Mouse (Mus musculus) adrenal gland, postnatal 0 days (tissue): ENCODE data around the gene Poc1a. TPM values are rescaled to one million over a fixed set of nuclear protein-coding genes. Genes with fewer than 3 reads are reported as not detected.

ENCODE experiments used
- polyA plus RNA-seq: library from polyadenylated mRNA; unstranded; fragments of >200 nt; fragmentation: Nextera tagmentation; extraction: Ambion mirVana; gene quantifications from 2 replicates; pipeline ENCODE4 v1.2.1, GENCODE M21; 2015

Gene Poc1a
- polyA plus RNA-seq = 7.5 and 13.4 TPM in 2 replicates

GRCm38 (mm10) chr9:106280808-106281544 lies at the start of gene Poc1a:
Poc1a (plus strand) TSS chr9:106281061.

GRCm38 (mm10) chr9:106368112-106368717 lies 87.4 kb downstream of the Poc1a start, which contains the start of gene Dusp7:
Dusp7 (plus strand) TSS chr9:106368632.

Other genes with a start within 250 kb of the Poc1a start
- gene Col6a4, start 184.3 kb upstream of the Poc1a start, polyA plus RNA-seq = 0.17 and 0.21 TPM in 2 replicates
- 1.4 and 2.0 TPM in 2 replicates for gene Glyctk, start 122.9 kb upstream of the Poc1a start, polyA plus RNA-seq
- gene Wdr82, start 110.1 kb upstream of the Poc1a start, polyA plus RNA-seq = 14.2 and 14.8 TPM in 2 replicates
- gene Ppm1m, start 81.3 kb upstream of the Poc1a start, polyA plus RNA-seq = 43.4 and 71.4 TPM in 2 replicates
- 66.2 and 92.1 TPM in 2 replicates for gene Twf2, start 78.0 kb upstream of the Poc1a start, polyA plus RNA-seq
- gene Tlr9, start 58.5 kb upstream of the Poc1a start, polyA plus RNA-seq = 0.03 and 0.14 TPM in 2 replicates
- 145 and 416 TPM in 2 replicates for gene Alas1, start 32.4 kb upstream of the Poc1a start, polyA plus RNA-seq
- gene Dusp7, start 87.6 kb downstream of the Poc1a start, polyA plus RNA-seq = 7.9 and 12.0 TPM in 2 replicates
- 778 and 779 TPM in 2 replicates for gene Rpl29, start 148.4 kb downstream of the Poc1a start, polyA plus RNA-seq
- gene Acy1, start 157.3 kb downstream of the Poc1a start, polyA plus RNA-seq = 23.8 and 25.2 TPM in 2 replicates
- gene Abhd14b, start 166.4 kb downstream of the Poc1a start, polyA plus RNA-seq = 19.9 and 31.6 TPM in 2 replicates
- 38.1 and 42.1 TPM in 2 replicates for gene Abhd14a, start 166.6 kb downstream of the Poc1a start, polyA plus RNA-seq
- 45.2 and 66.2 TPM in 2 replicates for gene Pcbp4, start 172.2 kb downstream of the Poc1a start, polyA plus RNA-seq
- 0.81 and 1.2 TPM in 2 replicates for gene Gpr62, start 184.9 kb downstream of the Poc1a start, polyA plus RNA-seq
- 23.9 and 29.5 TPM in 2 replicates for gene Rrp9, start 194.9 kb downstream of the Poc1a start, polyA plus RNA-seq
- gene Parp3, start 195.9 kb downstream of the Poc1a start, polyA plus RNA-seq = 12.7 and 13.4 TPM in 2 replicates
- gene Iqcf1, start 218.9 kb downstream of the Poc1a start, polyA plus RNA-seq = not detected in 2 replicates
- gene Iqcf5, start 233.5 kb downstream of the Poc1a start, polyA plus RNA-seq = not detected in 2 replicates